Mouse (Mus musculus): Measurements from ENCODE around the gene Scgb2b2.

Gene Scgb2b2
- long read RNA-seq, experiment 1: 0 reads
- long read RNA-seq, experiment 2: 0 reads

- intact Hi-C loops (cut with DNase I): no loop called here
Measured at GRCm38 (mm10) chr7:31290208-31290607, at the start of gene Scgb2b2. TSS of gene Scgb2b2 (plus strand) at chr7:31290508.

GRCm38 (mm10) chr7:31291721-31292120 lies 1.4 kb downstream of the Scgb2b2 start, which contains the start of gene Scgb1b2:
TSS of gene Scgb1b2 (minus strand) at chr7:31291821.
- intact Hi-C loops (cut with DNase I): no loop called here

Data from adrenal gland (tissue).